Mouse (Mus musculus) gastrocnemius, postnatal 14 days (tissue): ENCODE data around the gene Hsdl1. TPM values are rescaled to one million over a fixed set of nuclear protein-coding genes. Genes with fewer than 3 reads are reported as not detected.

ENCODE experiments used
- DNase-seq: peaks from one replicate; pipeline ENCODE4 v3.0.0; 2021; ENCODE audit warnings: mixed read lengths
- intact Hi-C: fragments of 180-260 bp; cut with DNase I; formaldehyde crosslinking; loops from one replicate; pipeline ENCODE4 v1.15.1; 2025; ENCODE audit warnings: low total_unique reads
- long read RNA-seq, 2 experiments: library from polyadenylated mRNA; stranded (forward); transcript quantifications; one replicate each; pipeline ENCODE4 v2.0.0; 2021
- total RNA-seq, 2 experiments: library from RNA; stranded (reverse); gene quantifications; 2 replicates each; pipeline ENCODE4 v1.2.3; 2021

Hsdl1 gene
- 10 to 100 TPM; 12.6 to 13.7 TPM for total RNA-seq
- long read RNA-seq, experiment 1, transcript Hsdl1-201 (5 exons, 3,141 nt): major isoform, 30 of 41 reads
- long read RNA-seq, experiment 1, partial matches to known transcripts: 4 of 41 reads
- long read RNA-seq, experiment 1, other reads (novel, unspliced or antisense): 7 of 41 reads
- long read RNA-seq, experiment 2, transcript Hsdl1-201 (5 exons, 3,141 nt): major isoform, 27 of 39 reads
- long read RNA-seq, experiment 2, partial matches to known transcripts: 1 of 39 reads
- long read RNA-seq, experiment 2, other reads (novel, unspliced or antisense): 11 of 39 reads

- intact Hi-C loops: no loop called here
Observed at GRCm38 (mm10) chr8:119574437-119575365, at the start of gene Hsdl1, which contains the start of gene Dnaaf1. Gene Hsdl1 (minus strand): TSS chr8:119575183. Gene Dnaaf1 (plus strand): TSS chr8:119575235.

DNA sequence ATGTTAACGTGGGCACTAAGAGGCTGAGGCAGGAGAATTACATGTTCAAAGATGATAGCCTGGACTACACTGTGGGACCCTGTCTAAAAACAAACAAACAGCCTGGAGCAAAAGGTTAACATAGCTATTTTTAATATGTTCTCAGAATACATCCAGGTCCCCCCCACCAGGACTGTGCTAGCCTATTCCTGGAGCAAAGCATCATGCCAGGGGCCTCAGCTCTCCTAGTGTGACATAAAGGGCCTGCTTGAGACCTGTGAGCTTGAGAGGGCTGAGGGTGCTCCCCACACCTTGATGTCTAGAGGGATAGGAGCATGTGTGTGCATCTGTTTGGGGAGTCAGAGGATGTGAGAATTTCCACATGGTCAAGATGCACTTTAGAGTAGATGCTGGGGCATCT is 48.8 kb upstream of the Hsdl1 start:
- DNase-seq: no peak
- intact Hi-C loops: no loop called here

More at GRCm38 (mm10) chr8:119574437-119575365, at the start of gene Hsdl1, which contains the start of gene Dnaaf1:
- peak; percentile 97 for DNase-seq

GRCm38 (mm10) chr8:119623061-119623460 is 48.1 kb upstream of the Hsdl1 start:
- intact Hi-C loops: no loop called here
- no peak for DNase-seq

- intact Hi-C loops: no loop called here
- no peak for DNase-seq
Observed at GRCm38 (mm10) chr8:119622555-119622954, 47.6 kb upstream of the Hsdl1 start.

DNA sequence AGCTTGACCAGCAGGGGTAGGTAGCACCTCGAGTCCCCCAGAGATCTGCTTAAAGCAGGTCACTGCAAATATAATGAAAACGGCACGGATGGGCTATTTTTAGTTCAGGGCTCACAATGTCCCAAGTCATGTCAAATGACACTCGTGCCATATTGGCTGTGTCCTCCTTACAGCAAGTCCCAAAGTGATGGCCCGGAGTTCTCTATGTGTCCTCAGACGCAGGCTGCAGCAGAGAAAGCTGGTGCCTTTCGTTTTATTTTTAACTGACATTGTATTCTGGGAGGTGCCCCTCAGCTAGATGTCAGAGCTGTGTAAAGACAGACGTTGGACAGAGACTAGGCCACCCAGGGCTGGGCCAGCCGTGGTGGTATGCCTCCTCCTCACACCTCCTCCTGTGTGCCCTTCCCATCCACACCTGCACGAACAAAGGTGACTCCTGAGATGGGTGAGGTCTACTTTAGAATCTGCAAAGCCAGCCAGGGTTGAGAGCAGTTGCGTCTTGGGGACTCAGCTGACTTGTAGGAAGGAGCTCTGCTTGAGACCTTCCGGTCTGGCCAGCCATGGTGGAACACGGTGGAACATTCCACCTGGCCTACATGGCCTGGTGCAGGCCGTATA is 46.0 kb upstream of the Hsdl1 start:
- intact Hi-C loops: no loop called here
- DNase-seq: no peak

DNA sequence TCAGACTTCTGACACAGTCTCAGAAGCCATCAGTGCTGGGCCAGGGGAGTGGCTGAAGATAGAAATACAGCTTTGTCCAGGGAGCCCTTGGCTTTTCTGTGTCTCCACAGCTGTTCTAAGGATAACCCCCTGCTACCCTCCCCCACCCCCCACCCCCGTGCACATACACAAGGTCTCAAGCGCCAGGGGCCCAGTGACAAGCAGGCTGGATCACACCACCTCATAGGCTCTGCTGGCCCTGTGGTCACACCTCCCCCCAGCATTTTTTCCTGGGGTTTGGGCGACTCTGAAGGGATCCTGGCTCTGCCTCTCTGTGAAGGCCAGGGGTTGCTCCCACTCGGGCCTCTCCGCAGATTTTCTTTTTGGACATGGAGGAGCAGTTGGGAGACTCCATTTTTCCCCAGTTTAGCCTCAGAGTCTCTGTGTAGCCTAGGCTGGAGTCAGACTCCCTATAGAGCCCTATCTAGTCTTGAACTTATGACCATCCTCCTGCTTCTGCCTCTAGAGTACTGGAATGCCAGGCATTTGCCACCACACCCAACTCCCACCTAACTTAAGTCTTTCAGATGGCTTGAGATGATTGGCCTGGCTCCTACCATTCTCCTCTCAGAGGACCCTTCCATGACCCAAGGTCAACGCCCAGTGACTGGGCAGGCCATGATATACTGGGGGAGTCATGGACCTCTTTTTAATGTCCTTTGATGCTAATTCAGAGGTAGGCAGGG is 45.3 kb upstream of the Hsdl1 start:
- no peak for DNase-seq
- intact Hi-C loops: no loop called here

- intact Hi-C loops: no loop called here
- DNase-seq: no peak
Observed at GRCm38 (mm10) chr8:119618887-119619286, 43.9 kb upstream of the Hsdl1 start.

GRCm38 (mm10) chr8:119617586-119617985 is 42.6 kb upstream of the Hsdl1 start:
- no peak for DNase-seq
- intact Hi-C loops: no loop called here

GRCm38 (mm10) chr8:119616811-119617210 is 41.8 kb upstream of the Hsdl1 start:
- DNase-seq: no peak
- intact Hi-C loops: no loop called here

- no peak for DNase-seq
- intact Hi-C loops: no loop called here
Observed at GRCm38 (mm10) chr8:119616358-119616757, 41.4 kb upstream of the Hsdl1 start.

DNA sequence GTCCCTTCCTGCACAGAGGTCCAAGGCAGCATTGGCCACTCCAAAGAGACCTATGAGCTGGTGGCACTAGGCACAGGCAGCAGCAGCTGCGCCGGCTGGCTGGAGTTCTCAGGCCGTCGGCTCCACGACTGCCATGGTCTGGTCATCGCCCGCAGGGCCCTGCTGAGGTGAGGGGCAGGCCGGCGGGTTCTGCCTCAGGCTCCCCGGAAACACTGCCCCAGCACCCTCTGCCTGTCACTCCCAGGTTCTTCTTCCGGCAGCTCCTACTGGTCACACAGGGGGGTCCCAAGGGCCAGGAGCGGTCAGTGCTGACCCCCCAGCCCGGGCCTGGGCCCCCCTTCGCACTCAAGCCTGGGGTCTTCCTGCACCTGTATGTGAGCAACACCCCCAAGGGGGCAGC is 40.1 kb upstream of the Hsdl1 start:
- DNase-seq: no peak
- intact Hi-C loops: no loop called here

DNA sequence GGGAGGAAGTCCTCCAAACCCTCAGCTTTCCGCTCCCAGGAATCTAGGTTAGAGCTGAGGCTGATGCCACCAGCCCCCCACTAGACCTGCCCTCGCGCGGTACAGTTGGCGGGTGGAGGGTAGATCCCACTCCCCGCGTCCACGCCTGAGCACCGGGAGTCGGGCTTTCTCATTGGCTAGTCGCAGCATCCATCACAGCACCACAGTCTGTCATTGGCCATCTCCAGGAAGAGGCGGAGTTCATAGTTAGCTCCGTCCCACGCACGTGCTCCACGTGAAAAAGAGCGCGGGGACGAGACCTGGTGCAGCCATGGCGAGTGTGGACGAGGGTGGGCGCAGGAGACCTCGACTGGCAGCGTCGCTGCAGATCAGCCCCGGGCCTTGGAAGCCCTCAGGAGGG is 37.5 kb upstream of the Hsdl1 start, which contains the start of gene Adad2:
Gene Adad2, plus strand, starts transcription at position 277 of the 400 bp plus-strand sequence.
- intact Hi-C loops: no loop called here
- no peak for DNase-seq

GRCm38 (mm10) chr8:119606224-119606623 is 31.2 kb upstream of the Hsdl1 start:
- no peak for DNase-seq
- intact Hi-C loops: loop anchor here (10.0 kb wide), 2 partner anchors 69 to 161 kb away; partner anchors contain the start of gene Necab2

DNA sequence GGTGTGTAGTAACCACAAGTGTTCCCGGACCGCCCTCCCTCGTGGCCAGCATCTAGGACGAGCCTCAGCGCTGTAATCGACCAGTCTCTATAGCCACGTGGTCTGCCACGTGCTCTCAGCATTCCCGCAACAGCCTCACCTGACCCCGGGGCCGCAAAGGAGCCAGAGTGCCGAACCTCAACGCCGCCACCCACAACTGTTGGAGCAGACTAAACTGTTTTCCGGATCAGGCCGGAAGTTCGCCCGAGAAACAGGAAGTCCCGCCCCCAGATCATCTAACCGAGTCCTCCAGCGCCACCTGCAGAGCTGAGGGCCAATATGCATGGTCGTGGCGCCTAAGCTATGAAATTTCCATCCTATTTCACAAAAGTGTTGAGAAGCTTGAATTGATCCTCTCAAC is 30.0 kb upstream of the Hsdl1 start, which contains the start of gene Taf1c:
Gene Taf1c, minus strand, starts transcription at position 227 of the 400 bp plus-strand sequence.
- DNase-seq: peak; percentile 94
- intact Hi-C loops: loop anchor here (10.0 kb wide), 2 partner anchors 70 to 160 kb away; partner anchors contain the start of gene Necab2

- intact Hi-C loops: loop anchor here (10.0 kb wide), 2 partner anchors 70 to 160 kb away; partner anchors contain the start of gene Necab2
- no peak for DNase-seq
Observed at GRCm38 (mm10) chr8:119604398-119604803, 29.4 kb upstream of the Hsdl1 start.

GRCm38 (mm10) chr8:119603771-119604170 is 28.8 kb upstream of the Hsdl1 start:
- DNase-seq: no peak
- intact Hi-C loops: loop anchor here (10.0 kb wide), 2 partner anchors 71 to 159 kb away; partner anchors contain the start of gene Necab2

- intact Hi-C loops: no loop called here
- DNase-seq: no peak
Observed at GRCm38 (mm10) chr8:119591456-119591855, 16.5 kb upstream of the Hsdl1 start.

DNA sequence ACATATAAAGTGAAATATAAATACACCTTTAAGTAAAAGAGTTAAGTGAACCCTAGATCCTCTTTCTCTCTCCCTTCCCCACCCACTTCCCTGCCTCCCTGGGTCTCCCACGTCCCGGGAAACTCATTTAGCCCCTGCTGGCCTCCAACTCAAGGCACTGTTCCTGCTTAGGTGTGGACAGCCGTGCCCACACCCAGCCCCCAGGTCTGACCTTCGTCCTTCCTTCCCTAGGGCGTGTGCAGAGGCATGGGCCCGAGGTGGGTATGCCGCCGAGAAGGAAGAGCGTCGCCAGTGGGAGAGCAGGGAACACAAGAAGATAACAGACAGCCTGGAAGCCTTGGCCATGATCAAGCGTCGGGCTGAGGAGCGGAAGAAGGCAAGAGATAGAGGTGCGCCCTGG is 15.4 kb upstream of the Hsdl1 start:
- intact Hi-C loops: no loop called here

GRCm38 (mm10) chr8:119588844-119589243 is 13.9 kb upstream of the Hsdl1 start:
- intact Hi-C loops: no loop called here
- no peak for DNase-seq

More for the DNA sequence above, 15.4 kb upstream of the Hsdl1 start:
- no peak for DNase-seq
